Mouse (Mus musculus): ENCODE results near the gene Erich4.
"Not testable (repeated sequence)": the region's sequence is repeated elsewhere in the genome, so short reads cannot be mapped to it uniquely, and the experiment has no call there.

Erich4 gene

DNA sequence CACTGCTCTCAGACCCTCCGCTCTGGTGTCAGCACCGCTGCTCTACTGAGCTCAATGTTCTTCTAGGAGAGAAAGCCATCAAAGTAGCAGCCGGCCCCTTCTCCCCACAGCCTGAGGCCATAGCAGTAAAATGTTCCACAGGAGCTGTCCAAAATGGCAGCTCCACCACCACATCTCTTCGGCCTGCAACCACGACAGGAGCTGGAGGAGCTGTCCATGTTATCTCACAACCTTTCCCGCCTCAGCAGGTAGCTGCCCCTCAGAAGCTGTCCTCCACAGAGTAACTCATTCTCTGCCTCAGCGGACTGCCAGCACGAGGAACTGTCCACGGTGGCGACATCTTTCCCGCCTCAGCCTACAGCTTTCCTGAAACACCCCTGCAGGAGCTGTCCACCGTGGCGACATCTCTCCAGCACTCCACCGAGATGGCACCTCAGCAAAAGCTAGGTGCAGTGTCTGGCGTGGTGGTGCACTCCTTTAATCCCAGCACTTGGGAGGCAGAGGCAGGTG is 33.3 kb downstream of the Erich4 start:
- DNase-seq (ENCODE audit: low read depth in 1 of 2, low spot score in 2 of 2) = no peak

DNA sequence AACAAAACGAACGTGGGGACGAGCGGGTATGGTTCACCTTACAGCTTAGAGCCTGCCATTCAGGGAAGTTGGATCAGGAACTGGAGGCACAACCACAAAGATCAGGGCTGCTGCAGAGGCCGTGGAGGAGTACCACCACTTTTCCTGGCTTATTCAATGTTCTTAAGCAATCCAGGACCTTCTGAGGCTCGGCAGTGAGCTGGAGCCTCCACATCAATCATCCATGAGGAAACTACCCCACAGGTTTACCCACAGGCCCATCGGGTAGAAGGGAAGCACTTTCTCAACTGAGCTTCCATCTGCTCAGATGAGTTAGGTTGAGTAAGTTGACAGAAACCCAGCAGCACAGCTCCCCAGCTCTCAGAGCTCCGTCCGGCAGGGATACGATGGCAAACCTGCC is 36.3 kb downstream of the Erich4 start:
- no peak for DNase-seq (ENCODE audit: low read depth in 1 of 2, low spot score in 2 of 2)

DNA sequence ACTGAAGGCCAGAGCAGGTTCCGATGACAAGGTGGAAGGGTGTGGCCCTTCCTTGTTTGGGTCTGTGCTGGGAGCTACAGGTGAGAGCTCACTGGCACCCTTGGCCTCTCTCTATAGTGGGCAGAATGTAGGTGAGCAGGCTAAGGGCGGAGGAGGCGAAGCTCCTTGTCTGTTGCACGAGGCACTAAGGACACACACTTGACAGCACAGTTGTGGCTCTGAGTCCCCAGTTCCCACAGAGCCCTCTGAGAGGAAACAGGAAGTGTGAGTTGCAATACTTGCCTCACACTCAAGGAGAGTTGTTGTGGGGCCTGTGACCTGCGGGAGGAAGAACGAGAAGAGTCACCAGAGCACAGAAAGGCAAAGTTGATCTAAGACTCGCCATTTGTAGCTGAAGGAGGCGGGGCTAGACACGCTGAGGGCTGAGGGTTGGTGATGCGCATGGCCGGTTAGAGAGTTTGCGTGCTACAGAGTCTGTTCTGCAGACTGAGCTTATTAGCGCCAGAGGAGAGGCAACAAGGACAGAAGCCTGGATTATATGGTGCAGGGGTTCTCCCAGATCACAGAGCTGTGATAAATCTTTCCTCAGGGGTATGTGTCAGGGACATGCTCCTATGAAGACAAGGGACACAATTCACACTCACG is 38.8 kb downstream of the Erich4 start:
- peak in 1 of 2 experiments; percentile 33 for DNase-seq (ENCODE audit: low read depth in 1 of 2, low spot score in 2 of 2)

DNA sequence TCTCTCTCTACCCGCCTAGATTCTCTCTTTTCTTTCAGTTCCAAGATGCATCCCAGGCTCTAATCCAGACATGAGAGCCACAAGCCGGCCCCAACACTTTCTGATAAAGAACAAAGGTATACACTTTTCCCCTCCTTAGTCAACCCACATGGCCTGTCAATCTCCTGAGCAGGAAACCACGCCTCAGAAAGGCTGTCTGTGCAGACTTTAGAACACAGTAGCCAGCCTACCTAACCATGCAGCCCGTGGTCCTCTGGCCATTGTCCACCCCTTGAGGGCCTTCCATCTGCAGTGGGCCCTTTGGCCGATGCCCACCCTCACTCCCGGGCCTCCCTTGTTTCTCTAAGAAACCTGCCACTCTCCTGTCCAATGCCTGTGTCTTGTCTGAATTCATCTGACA is 39.4 kb downstream of the Erich4 start:
- DNase-seq (ENCODE audit: low read depth in 1 of 2, low spot score in 2 of 2) = not testable (repeated sequence)

GRCm38 (mm10) chr7:25575870-25576269 is 39.8 kb downstream of the Erich4 start:
- DNase-seq (ENCODE audit: low read depth in 1 of 2, low spot score in 2 of 2) = no peak

DNA sequence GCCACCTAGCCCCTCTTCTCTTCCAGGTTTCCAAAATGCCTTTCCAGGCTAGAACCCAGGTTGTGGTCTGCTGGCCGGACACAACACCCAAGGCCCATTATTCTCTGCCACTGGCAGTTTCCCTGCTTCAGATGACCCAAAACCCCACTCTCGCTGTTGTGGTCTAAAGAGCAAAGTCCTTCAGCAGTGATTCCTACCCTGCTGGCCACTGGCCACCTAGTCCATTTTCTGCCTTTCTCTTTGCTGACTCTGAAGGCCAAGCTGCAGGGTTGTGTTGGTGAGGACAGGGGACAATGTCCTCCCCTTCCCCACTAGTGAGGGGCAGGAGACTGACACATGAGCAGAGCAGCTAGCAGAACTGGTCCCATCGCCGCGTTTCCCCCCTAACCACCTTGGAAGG is 40.6 kb downstream of the Erich4 start:
- no peak for DNase-seq (ENCODE audit: low read depth in 1 of 2, low spot score in 2 of 2)

DNA sequence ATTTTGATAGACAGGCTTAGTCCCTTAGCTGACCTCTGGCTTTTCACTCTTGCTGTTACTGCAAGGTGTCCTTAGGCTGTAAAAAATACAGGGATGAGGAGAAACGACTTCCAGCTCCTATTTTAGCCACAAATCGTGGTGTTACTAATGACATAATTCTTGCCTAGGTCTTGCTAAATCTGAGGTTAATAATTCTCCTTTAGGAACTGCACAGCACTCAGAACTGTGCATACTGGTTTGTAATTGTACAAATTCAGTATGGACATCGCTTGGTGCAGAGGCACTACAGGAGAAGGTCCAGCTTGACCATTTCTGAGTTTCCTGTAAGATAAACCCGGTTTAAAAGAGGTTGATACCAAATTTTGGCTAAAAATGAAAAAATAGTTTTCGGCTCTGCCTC is 41.9 kb downstream of the Erich4 start:
- not testable (repeated sequence) for DNase-seq (ENCODE audit: low read depth in 1 of 2, low spot score in 2 of 2)

DNA sequence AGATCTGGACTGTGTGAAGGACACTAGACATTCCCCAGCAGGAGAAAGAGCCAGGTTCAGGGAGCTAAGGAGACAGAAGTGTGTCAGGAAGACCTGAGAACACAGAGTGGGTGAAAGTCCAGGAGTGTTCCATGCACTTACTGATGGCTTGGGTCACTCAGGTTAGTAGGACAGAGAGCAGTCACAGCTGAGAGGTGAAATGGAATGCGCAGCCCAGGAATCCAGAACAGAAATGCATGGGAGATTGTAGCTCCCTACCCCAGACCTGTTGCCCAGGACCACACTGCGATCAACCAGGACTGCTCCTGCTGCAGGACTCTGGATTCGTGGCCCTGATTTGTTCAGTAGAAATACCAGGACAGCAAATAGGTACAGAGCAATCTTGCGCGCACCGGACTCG is 47.0 kb downstream of the Erich4 start:
- no peak for DNase-seq (ENCODE audit: low read depth in 1 of 2, low spot score in 2 of 2)
